Comparison of ENCODE assay signal across 8 mouse cellular contexts in genomic region chr2:25262291-25262767, GRCm38 (mm10). TPM values are rescaled to one million over a fixed set of nuclear protein-coding genes. Genes with fewer than 3 reads are reported as not detected.
DNase-seq lines count a peak whose midpoint lies in the region; ATAC-seq and TF ChIP-seq lines count a peak whose summit lies in the region.

Gene Tprn, plus strand, starts transcription at chr2:25262618.

- peak; percentile 99 for DNase-seq in MEL (ENCODE audit: low read depth, low spot score)
- DNase-seq in cerebellum, adult 2 months = peak; percentile 96 to 99
- DNase-seq in forebrain, postnatal 0 days = peak; percentile 95
- peak; percentile 93 for DNase-seq in heart, postnatal 4 days
- DNase-seq in layer of hippocampus, adult 8-10 months (ENCODE audit: low spot score in 2 of 2) = peak; percentile 94 to 97
- peak; percentile 95 for DNase-seq in ovary, adult 18-20 months (ENCODE audit: low spot score)
- peak; percentile 95 for DNase-seq in thymus, postnatal 0 days (ENCODE audit: low spot score)

- H3K4me2 ChIP-seq in forebrain, postnatal 0 days (ENCODE audit: low read depth) = peak within 1 kb of the TSS; percentile 91
- H3K4me2 ChIP-seq in lung, embryonic 15.5 days = peak within 1 kb of the TSS; percentile 99

- WGBS in cerebellum, adult 2 months = under 1% methylated on average over 39 of the region's 39 CpGs
- under 1% methylated on average over 37 of the region's 39 CpGs for WGBS in forebrain, postnatal 0 days
- under 1% methylated on average over 39 of the region's 39 CpGs for WGBS in lung, embryonic 15.5 days

- peak within 1 kb of the TSS; percentile 90 to 95 for H3K4me3 ChIP-seq in MEL (ENCODE audit: control insufficient read depth in 1 of 2, insufficient read depth in 1 of 2, low read depth in 2 of 2, low read length in 2 of 2)
- H3K4me3 ChIP-seq in cerebellum, adult 2 months (replicated peaks; ENCODE audit: insufficient read depth, low read depth, low read length) = peak within 1 kb of the TSS; percentile 91
- H3K4me3 ChIP-seq in forebrain, postnatal 0 days (ENCODE audit: low read depth, low read length) = peak within 1 kb of the TSS; percentile 76
- H3K4me3 ChIP-seq in lung, embryonic 15.5 days = peak within 1 kb of the TSS; percentile 70

- TF ChIP-seq EP300 in MEL (IDR thresholded peaks at IDR 0.05; ENCODE audit: low read depth in 1 of 2, low read length in 2 of 2) = no peak

- peaks cover 48% of the 10 kb centered on the region for H3K79me2 ChIP-seq in MEL (ENCODE audit: control insufficient read depth, insufficient read depth, low read length, poor library complexity)

- peak within 1 kb of the TSS; percentile 93 for H3K9ac ChIP-seq in MEL (ENCODE audit: control insufficient read depth, low read depth, low read length, poor library complexity, severe bottlenecking)
- H3K9ac ChIP-seq in forebrain, postnatal 0 days = peak within 1 kb of the TSS; percentile 66
- peak within 1 kb of the TSS; percentile 60 for H3K9ac ChIP-seq in lung, embryonic 15.5 days

- peaks cover 0 to 25% of the 10 kb centered on the region in 2 experiments; a peak in 2 of 4 replicates for H3K36me3 ChIP-seq in MEL (ENCODE audit: control insufficient read depth in 1 of 2, insufficient read depth in 2 of 2, low read length in 2 of 2)
- no peaks in the 10 kb centered on the region for H3K36me3 ChIP-seq in forebrain, postnatal 0 days (ENCODE audit: insufficient read depth)
- no peaks in the 10 kb centered on the region for H3K36me3 ChIP-seq in lung, embryonic 15.5 days

- no peak for TF ChIP-seq CTCF in MEL (IDR thresholded peaks at IDR 0.05 in 2 of 3, conservative IDR thresholded peaks at IDR 0.05 in 1 of 3; ENCODE audit: control insufficient read depth in 1 of 3, insufficient read depth in 1 of 3, low read depth in 2 of 3, low read length in 3 of 3, poor library complexity in 1 of 3, severe bottlenecking in 1 of 3)
- no peak for TF ChIP-seq CTCF in cerebellum, adult 2 months (IDR thresholded peaks at IDR 0.05; ENCODE audit: borderline replicate concordance, insufficient read depth, low read depth, low read length)
- TF ChIP-seq CTCF in forebrain, postnatal 0 days (IDR thresholded peaks at IDR 0.05; ENCODE audit: low read depth) = no peak; the same call in 1 of the 2 replicates

- no peaks in the 10 kb centered on the region for H3K9me3 ChIP-seq in MEL (replicated peaks; ENCODE audit: insufficient read depth, low read length)
- H3K9me3 ChIP-seq in forebrain, postnatal 0 days (ENCODE audit: low read length) = no peaks in the 10 kb centered on the region
- H3K9me3 ChIP-seq in lung, embryonic 15.5 days = no peaks in the 10 kb centered on the region

- peak; percentile 90 to 93 for TF ChIP-seq POLR2A in MEL (IDR thresholded peaks at IDR 0.05; ENCODE audit: control insufficient read depth in 1 of 2, insufficient read depth in 1 of 2, low read depth in 1 of 2, low read length in 2 of 2, poor library complexity in 1 of 2)
- TF ChIP-seq POLR2A in cerebellum, adult 2 months (IDR thresholded peaks at IDR 0.05; ENCODE audit: borderline replicate concordance, insufficient read depth, low read length) = peak; percentile 77

- no peak for TF ChIP-seq RAD21 in MEL (IDR thresholded peaks at IDR 0.05; ENCODE audit: low read depth, low read length)

- no peaks in the 10 kb centered on the region for H3K27me3 ChIP-seq in MEL (ENCODE audit: control insufficient read depth in 1 of 2, insufficient read depth in 2 of 2, low read length in 2 of 2)
- H3K27me3 ChIP-seq in cerebellum, adult 2 months (ENCODE audit: control insufficient read depth, insufficient read depth, low read length) = no peaks in the 10 kb centered on the region
- no peaks in the 10 kb centered on the region for H3K27me3 ChIP-seq in forebrain, postnatal 0 days (ENCODE audit: insufficient read depth, low read length)
- peaks cover 13% of the 10 kb centered on the region for H3K27me3 ChIP-seq in lung, embryonic 15.5 days

- H3K27ac ChIP-seq in MEL (ENCODE audit: control insufficient read depth, low read depth, low read length) = peak within 1 kb of the TSS; percentile 70
- H3K27ac ChIP-seq in cerebellum, adult 2 months (ENCODE audit: insufficient read depth, low read length) = peak within 1 kb of the TSS; percentile 96
- peak within 1 kb of the TSS; percentile 54 for H3K27ac ChIP-seq in forebrain, postnatal 0 days (ENCODE audit: low read depth, low read length)
- 0 out of 2 replicates have a peak within 1 kb of the TSS, but pooled peaks have one; percentile 34 for H3K27ac ChIP-seq in lung, embryonic 15.5 days

- peak; percentile 99 for ATAC-seq in forebrain, postnatal 0 days
- ATAC-seq in lung, embryonic 15.5 days (ENCODE audit: borderline replicate concordance, extremely low read depth, low FRiP score, low TSS enrichment) = peak; percentile 98

- H3K4me1 ChIP-seq in MEL (ENCODE audit: control insufficient read depth in 1 of 2, insufficient read depth in 2 of 2, low read length in 2 of 2) = peaks cover 8 to 36% of the 10 kb centered on the region in 2 experiments; a peak in 3 of 4 replicates
- H3K4me1 ChIP-seq in cerebellum, adult 2 months (ENCODE audit: control insufficient read depth, insufficient read depth, low read length) = peaks cover 8% of the 10 kb centered on the region; the same call in 1 of the 2 replicates
- peaks cover 33% of the 10 kb centered on the region for H3K4me1 ChIP-seq in forebrain, postnatal 0 days (ENCODE audit: insufficient read depth)
- peaks cover 39% of the 10 kb centered on the region for H3K4me1 ChIP-seq in lung, embryonic 15.5 days

TF ChIP-seq in MEL, 35 proteins besides CTCF, POLR2A, EP300 and RAD21 (continues in another document):
- TF ChIP-seq RCOR1 (IDR thresholded peaks at IDR 0.05; ENCODE audit: low read depth, low read length) = no peak
- TF ChIP-seq CHD2 (IDR thresholded peaks at IDR 0.05; ENCODE audit: low read length) = peak; percentile 88
- TF ChIP-seq KAT2A (conservative IDR thresholded peaks at IDR 0.05; ENCODE audit: low read depth, low read length) = peak; percentile 66
- TF ChIP-seq MEF2A (IDR thresholded peaks at IDR 0.05; ENCODE audit: extremely low read depth, insufficient replicate concordance, low read depth, low read length, poor library complexity, severe bottlenecking) = 0 out of 2 replicates have a peak, but pooled peaks have one; percentile 16
- peak; percentile 64; the same call in 1 of the 2 replicates for TF ChIP-seq TBP (IDR thresholded peaks at IDR 0.05; ENCODE audit: low read depth, low read length)
- TF ChIP-seq ETS1 (IDR thresholded peaks at IDR 0.05; ENCODE audit: low read depth, low read length) = no peak
- TF ChIP-seq USF1 (IDR thresholded peaks at IDR 0.05; ENCODE audit: low read depth, low read length) = no peak
- no peak for TF ChIP-seq MAFK (IDR thresholded peaks at IDR 0.05; ENCODE audit: borderline replicate concordance, low read depth, low read length)
- no peak for TF ChIP-seq BHLHE40 (IDR thresholded peaks at IDR 0.05; ENCODE audit: borderline replicate concordance, low read depth, low read length)
- TF ChIP-seq NRF1 (IDR thresholded peaks at IDR 0.05; ENCODE audit: insufficient read depth, low read depth, low read length, poor library complexity, severe bottlenecking) = peak; percentile 70
- no peak for TF ChIP-seq MYB (IDR thresholded peaks at IDR 0.05; ENCODE audit: low read depth, low read length)
- no peak for TF ChIP-seq USF2 (IDR thresholded peaks at IDR 0.05; ENCODE audit: borderline replicate concordance in 1 of 2, insufficient read depth in 1 of 2, low read depth in 1 of 2, low read length in 2 of 2)
- TF ChIP-seq NELFE (IDR thresholded peaks at IDR 0.05; ENCODE audit: low read depth, low read length) = peak; percentile 92
- TF ChIP-seq UBTF (IDR thresholded peaks at IDR 0.05; ENCODE audit: borderline replicate concordance, insufficient read depth, low read depth, low read length) = no peak
- no peak for TF ChIP-seq ZNF384 (IDR thresholded peaks at IDR 0.05; ENCODE audit: low read depth, low read length)
- TF ChIP-seq POLR2AphosphoS5 (IDR thresholded peaks at IDR 0.05; ENCODE audit: borderline replicate concordance, low read depth, low read length) = no peak
- TF ChIP-seq MAZ (IDR thresholded peaks at IDR 0.05; ENCODE audit: low read depth, low read length) = no peak
- TF ChIP-seq GABPA (IDR thresholded peaks at IDR 0.05; ENCODE audit: low read depth, low read length) = no peak
- no peak for TF ChIP-seq TCF12 (IDR thresholded peaks at IDR 0.05; ENCODE audit: low read depth, low read length)
- TF ChIP-seq CHD1 (IDR thresholded peaks at IDR 0.05; ENCODE audit: low read depth, low read length) = no peak
- TF ChIP-seq SIN3A (IDR thresholded peaks at IDR 0.05; ENCODE audit: low read length) = peak; percentile 84
- peak; percentile 66 for TF ChIP-seq MAX (IDR thresholded peaks at IDR 0.05; ENCODE audit: low read length)
- TF ChIP-seq JUND (IDR thresholded peaks at IDR 0.05; ENCODE audit: low read depth, low read length) = no peak
- peak; percentile 98 for TF ChIP-seq ELF1 (IDR thresholded peaks at IDR 0.05; ENCODE audit: low read depth, low read length)
- no peak for TF ChIP-seq SMC3 (IDR thresholded peaks at IDR 0.05; ENCODE audit: low read depth, low read length)
- peak; percentile 86 for TF ChIP-seq HCFC1 (IDR thresholded peaks at IDR 0.05; ENCODE audit: low read depth, low read length)
- TF ChIP-seq ZMIZ1 (IDR thresholded peaks at IDR 0.05; ENCODE audit: low read depth, low read length) = peak; percentile 88
- TF ChIP-seq GATA1 (IDR thresholded peaks at IDR 0.05; ENCODE audit: low read depth, low read length) = peak; percentile 50; the same call in 1 of the 2 replicates
- TF ChIP-seq MYC (IDR thresholded peaks at IDR 0.05; ENCODE audit: low read depth, low read length) = 0 out of 2 replicates have a peak, but pooled peaks have one; percentile 51
- peak; percentile 55 for TF ChIP-seq POLR2AphosphoS2 (IDR thresholded peaks at IDR 0.05; ENCODE audit: low read length)
- no peak for TF ChIP-seq TAL1 (IDR thresholded peaks at IDR 0.05; ENCODE audit: low read length)

RNA-seq across cellular contexts. Expression of gene Tprn, which starts in this region (rescaled TPM):
- 26.1 and 32.9 TPM in 2 replicates for total RNA-seq in MEL (2012; rRNA removed)
- 10 to 100 TPM in 1 of 2 experiments, not detected in 1; 50.8 TPM for polyA plus RNA-seq in MEL (2012; ENCODE audit: insufficient read depth in 1 of 2, insufficient read length in 2 of 2, low read depth in 1 of 2, low replicate concordance in 2 of 2, missing spikeins in 1 of 2)
- polyA plus RNA-seq in cerebellum, adult 2 months (2012; rRNA removed) = 91.0 and 96.9 TPM in 2 replicates
- total RNA-seq in forebrain, postnatal 0 days (2014; rRNA removed) = 15.2 and 18.1 TPM in 2 replicates
- polyA plus RNA-seq in forebrain, postnatal 0 days (2015; fragmentation: Nextera tagmentation; extraction: Ambion mirVana) = 16.4 and 18.8 TPM in 2 replicates
- 1 to 10 TPM; 4.9 to 5.7 TPM for total RNA-seq in heart, postnatal 4 days (2021)
- total RNA-seq in layer of hippocampus, adult 8-10 months (2022) = 10 to 100 TPM; 19.9 to 27.8 (median 24.3) TPM
- 6.7 and 8.7 TPM in 2 replicates for polyA plus RNA-seq in lung, embryonic 15.5 days (2015; fragmentation: Nextera tagmentation; extraction: Ambion mirVana)
- 10.2 and 12.6 TPM in 2 replicates for polyA plus RNA-seq in thymus, postnatal 0 days (2015; fragmentation: Nextera tagmentation; extraction: Ambion mirVana)

Comparison
In these comparisons a context has a peak if more than half of its experiments do, and no peak if none do; other contexts are left out.
1. Peak in every context shown above with its lines: DNase-seq, ATAC-seq, H3K4me3 ChIP-seq and H3K27ac ChIP-seq.
2. H3K27ac ChIP-seq: peak in every context shown above with its lines; median percentile 96 in cerebellum, adult 2 months; 70 in MEL; 54 in forebrain, postnatal 0 days; 34 in lung, embryonic 15.5 days.